Mouse (Mus musculus) adrenal gland, postnatal 25 days (tissue): Measurements from ENCODE around the gene Polr2c. TPM values are rescaled to one million over a fixed set of nuclear protein-coding genes. Genes with fewer than 3 reads are reported as not detected.

ENCODE experiments used
- DNase-seq: peaks from one replicate; pipeline ENCODE4 v3.0.0; 2021; ENCODE audit warnings: mixed read lengths
- total RNA-seq: library from RNA; stranded (reverse); gene quantifications from 2 replicates; pipeline ENCODE4 v1.2.3, GENCODE M21; 2021

Polr2c gene
- total RNA-seq, 1 experiment from 2014 or later: 66.2 TPM

GRCm38 (mm10) chr8:94880742-94881141 is 23.5 kb downstream of the Polr2c start:
- DNase-seq: no peak

GRCm38 (mm10) chr8:94888383-94889036 is 31.3 kb downstream of the Polr2c start:
- DNase-seq: no peak

- DNase-seq: no peak
Observed at GRCm38 (mm10) chr8:94892917-94893316, 35.7 kb downstream of the Polr2c start.

- no peak for DNase-seq
Observed at GRCm38 (mm10) chr8:94899262-94899661, 42.0 kb downstream of the Polr2c start.

- DNase-seq: no peak
Observed at GRCm38 (mm10) chr8:94900617-94901016, 43.4 kb downstream of the Polr2c start.

GRCm38 (mm10) chr8:94901031-94901430 is 43.8 kb downstream of the Polr2c start:
- DNase-seq: no peak

GRCm38 (mm10) chr8:94903709-94904108 is 46.5 kb downstream of the Polr2c start:
- no peak for DNase-seq

- DNase-seq: peak; percentile 81
Observed at GRCm38 (mm10) chr8:94904450-94905175, 47.4 kb downstream of the Polr2c start.

- DNase-seq: no peak
Observed at GRCm38 (mm10) chr8:94907591-94908300, 50.5 kb downstream of the Polr2c start.

GRCm38 (mm10) chr8:94908847-94909246 is 51.6 kb downstream of the Polr2c start:
- peak; percentile 87 for DNase-seq

- DNase-seq: peak; percentile 79
Observed at GRCm38 (mm10) chr8:94913061-94913660, 55.9 kb downstream of the Polr2c start.

GRCm38 (mm10) chr8:94914256-94914655 is 57.0 kb downstream of the Polr2c start:
- DNase-seq: no peak

- DNase-seq: no peak
Observed at GRCm38 (mm10) chr8:94914701-94915101, 57.5 kb downstream of the Polr2c start.

- DNase-seq: no peak
Observed at GRCm38 (mm10) chr8:94916311-94916959, 59.2 kb downstream of the Polr2c start.

GRCm38 (mm10) chr8:94916960-94917324 is 59.7 kb downstream of the Polr2c start:
- DNase-seq: no peak

GRCm38 (mm10) chr8:94917352-94917751 is 60.1 kb downstream of the Polr2c start:
- peak; percentile 95 for DNase-seq

GRCm38 (mm10) chr8:94917851-94918495 is 60.7 kb downstream of the Polr2c start, which contains the start of gene Ccdc102a:
Ccdc102a (minus strand) TSS chr8:94918098.
- DNase-seq: peak; percentile 68

GRCm38 (mm10) chr8:94919256-94919655 is 62.0 kb downstream of the Polr2c start:
- no peak for DNase-seq

- DNase-seq: no peak
Observed at GRCm38 (mm10) chr8:94922176-94922575, 64.9 kb downstream of the Polr2c start.

- DNase-seq: no peak
Observed at GRCm38 (mm10) chr8:94922602-94923001, 65.4 kb downstream of the Polr2c start.
